Mouse (Mus musculus) B cell, adult 2 months (primary cell): ENCODE measurements around the gene Lgals2.

Experiments used
- DNase-seq, 2 experiments: peaks; one replicate each; pipeline ENCODE4 v3.0.0; 2022

Lgals2 gene

GRCm38 (mm10) chr15:78842371-78843163, 12.8 kb downstream of the Lgals2 start, which contains the start of gene Cdc42ep1:
Gene Cdc42ep1, plus strand, starts transcription at chr15:78842624.
- no peak for DNase-seq

DNA sequence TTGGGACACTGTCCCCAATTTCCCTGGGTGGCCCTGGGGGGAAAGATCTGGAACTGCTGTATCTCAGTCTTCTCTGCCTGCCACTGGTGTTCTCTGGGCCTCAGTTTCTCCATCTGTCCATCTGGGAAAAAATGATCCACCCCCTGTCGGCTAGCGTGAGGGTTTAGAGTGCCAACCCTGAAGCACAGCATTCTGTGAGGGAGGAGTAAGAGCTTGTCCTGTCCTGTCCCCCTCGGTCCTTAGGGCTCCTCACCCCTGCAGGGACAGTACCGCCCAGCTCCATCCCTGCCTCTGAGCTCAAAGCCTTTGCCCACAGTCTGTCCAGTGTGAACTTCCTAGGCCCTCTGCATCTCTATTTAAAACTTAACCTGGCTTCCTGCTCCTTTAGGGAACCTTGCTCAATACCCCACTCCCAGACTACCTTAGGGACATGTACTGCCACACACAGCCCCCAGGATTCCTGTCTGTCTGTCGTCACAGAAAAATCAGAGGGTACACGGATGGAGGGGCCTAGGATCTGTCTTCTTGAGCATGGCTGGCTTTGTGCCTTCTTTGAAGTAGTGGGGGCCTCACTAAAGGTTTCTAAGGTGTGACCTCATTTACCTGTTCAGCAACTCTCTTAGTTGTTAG, 14.1 kb downstream of the Lgals2 start:
- no peak for DNase-seq

DNA sequence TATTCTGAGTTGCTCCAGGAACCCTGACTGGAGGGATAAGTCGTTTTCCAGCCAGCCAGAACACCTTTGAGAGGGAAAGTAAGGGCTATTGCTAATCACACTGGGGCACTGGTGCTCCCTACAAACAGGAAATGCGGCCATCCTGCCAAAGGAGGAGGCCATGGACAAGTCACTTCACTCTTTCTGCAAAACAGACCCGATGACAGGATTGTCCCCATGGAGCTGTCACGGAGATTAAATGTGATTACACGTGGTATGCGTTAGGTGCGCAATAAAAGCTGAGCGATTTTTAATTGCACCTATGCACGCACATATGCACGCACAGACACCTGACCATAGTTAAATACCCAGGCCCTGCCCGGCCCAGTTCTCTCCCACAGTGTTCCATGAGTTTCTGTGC, 14.6 kb downstream of the Lgals2 start:
- DNase-seq, result no peak

DNA sequence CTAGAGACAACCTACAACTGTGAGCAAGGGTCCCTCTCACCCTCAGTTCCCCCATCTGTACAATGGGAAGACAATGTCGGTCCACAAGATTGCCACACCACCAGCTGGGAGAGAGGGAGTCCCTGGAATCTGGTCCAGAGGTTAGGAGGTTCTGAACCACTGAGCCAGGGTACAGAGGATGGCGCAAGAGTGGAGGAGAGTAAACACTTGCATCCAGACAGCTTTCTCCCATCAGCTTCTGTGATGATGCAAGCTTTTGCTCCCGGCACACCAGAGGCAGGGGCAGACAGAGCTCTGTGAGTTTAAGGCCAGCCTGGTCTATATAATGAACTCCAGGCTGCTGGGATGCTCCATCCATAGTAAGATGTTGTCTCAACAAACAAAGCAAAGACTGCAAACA, 15.1 kb downstream of the Lgals2 start:
- DNase-seq, result no peak

GRCm38 (mm10) chr15:78839744-78840143, 15.6 kb downstream of the Lgals2 start:
- no peak for DNase-seq

DNA sequence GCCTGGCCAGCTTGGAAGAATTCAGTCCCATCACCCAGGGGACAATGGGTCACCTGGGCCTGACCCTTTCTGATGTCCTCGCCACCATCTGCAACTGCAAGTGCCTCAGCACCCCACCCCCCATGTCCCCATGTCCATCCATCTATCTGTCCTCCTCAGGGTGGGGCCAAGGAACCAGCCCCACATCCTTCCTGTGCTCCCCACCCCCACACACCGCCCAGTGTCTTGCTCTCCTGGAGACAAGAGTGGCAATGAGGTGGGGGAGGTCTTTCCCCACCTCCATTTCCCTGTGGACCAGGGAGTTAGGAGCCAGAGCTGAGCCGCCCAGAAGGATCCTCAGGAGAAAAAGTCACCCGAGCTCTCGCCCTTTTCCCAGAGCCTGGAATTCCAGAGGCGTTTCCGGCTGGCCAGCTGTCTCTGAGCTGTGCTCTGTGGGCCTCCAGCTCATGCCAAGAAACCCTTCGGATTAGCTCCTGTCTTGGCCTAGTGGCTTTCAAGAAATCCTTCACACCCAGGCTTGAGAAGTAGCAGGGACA, 19.2 kb downstream of the Lgals2 start:
- no peak for DNase-seq

GRCm38 (mm10) chr15:78835200-78836085, 19.9 kb downstream of the Lgals2 start:
- DNase-seq, result no peak

DNA sequence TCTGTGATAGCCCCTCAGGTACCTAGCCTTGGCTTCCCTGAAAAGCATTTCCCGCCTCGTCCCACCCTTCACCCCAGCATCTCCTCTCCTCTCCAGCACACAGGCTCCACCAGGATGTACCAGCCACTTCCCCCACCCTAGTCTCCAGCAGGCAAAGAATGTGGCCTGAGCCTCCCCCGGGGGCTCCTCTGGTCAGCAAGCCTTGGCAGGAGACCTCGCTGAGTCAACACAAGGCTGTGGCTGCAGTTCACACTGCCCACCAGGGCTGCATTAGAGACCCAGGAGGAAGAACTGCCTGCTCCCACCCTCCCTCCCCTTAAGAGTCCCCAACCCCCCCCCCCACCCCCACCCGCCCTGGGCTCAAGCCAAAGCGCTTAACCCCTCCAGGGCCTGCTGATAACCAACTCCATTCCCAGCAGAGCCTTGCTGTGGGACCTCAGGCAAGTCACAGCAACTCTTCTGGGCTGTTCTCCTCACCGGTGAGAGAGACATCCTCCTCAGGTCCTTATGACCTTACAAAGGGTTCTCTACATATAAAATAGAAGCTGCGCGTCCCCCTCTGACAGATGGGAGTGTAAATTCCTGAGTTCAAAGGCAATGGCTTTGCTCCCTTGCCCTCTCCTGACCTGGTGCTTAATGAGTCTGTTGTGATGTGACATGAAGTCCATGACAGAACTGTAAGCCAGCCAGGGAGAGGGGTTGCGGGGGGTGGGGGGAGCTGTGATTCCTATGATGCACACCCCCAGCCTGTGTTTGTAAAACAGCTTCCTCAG, 20.9 kb downstream of the Lgals2 start:
- DNase-seq, result no peak

- DNase-seq, result no peak
Observed at GRCm38 (mm10) chr15:78833582-78833981, 21.7 kb downstream of the Lgals2 start.

DNA sequence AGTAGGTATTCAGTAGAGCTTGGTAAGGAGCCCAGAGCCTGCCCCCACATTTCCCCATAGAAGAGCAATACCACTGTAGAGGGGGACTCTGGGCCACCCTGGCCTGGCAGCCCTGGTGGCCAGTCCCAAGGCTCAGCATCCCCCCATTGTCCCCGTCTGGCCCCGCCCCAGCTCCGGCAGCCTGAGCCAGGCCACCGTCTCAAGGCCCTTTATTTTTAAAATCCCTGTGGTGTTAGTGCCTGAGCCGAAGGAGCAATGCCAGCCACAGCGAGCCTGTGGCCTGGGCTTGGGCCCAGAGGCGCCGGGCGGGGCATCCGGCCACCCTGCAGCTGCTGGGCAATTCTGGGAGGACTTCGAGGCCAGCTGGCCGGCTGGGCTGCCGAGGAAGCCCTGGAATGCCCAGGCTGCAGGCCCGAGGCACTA, 22.6 kb downstream of the Lgals2 start:
- DNase-seq, result no peak

GRCm38 (mm10) chr15:78831720-78832657, 23.3 kb downstream of the Lgals2 start:
- no peak for DNase-seq

DNA sequence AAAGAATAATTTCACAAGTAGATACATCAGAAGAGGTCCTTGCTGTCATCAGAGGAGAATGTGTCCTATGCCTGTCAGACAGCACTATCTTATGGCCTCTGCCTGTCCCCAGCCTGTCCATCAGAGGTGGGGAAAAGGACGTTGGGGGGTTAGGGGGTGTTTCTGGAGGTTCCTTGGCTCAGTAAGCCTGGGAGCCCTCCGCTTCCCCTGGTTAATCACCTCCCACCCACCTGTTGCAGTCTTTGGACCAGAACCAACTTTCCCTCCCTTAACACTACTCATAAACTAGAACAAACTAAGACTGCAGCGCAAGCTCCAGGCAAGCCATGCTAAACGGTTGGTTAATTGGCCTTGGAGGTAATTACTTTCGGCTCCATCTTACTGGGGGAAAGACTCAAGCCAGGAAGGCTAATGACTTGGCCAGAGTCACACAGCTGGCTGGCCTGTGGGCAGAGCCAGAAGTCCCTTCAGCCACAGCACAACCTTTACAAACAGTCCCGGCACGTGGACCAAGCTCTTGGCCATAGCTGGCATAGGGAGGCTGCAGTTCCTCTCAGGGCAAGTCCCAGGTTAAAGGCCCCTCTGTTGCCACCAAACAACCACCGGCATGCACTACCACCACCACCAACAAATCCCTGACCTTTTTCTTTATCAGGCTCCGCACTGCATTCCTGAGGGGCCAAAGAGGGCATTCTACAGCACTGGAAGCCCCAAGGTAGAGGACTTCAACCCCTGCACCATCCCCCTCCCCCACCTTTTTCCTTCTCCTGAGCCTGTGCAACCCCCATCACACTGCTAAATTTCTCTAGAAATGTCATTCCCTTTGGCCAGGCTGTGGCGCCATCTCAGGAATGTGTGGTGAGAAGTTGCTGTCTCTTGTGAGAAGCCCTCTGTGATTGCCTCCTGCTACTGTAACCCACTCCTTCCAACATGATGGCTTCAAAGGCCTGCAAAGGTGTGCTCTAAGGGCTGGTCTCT, 24.3 kb downstream of the Lgals2 start:
- no peak for DNase-seq

DNA sequence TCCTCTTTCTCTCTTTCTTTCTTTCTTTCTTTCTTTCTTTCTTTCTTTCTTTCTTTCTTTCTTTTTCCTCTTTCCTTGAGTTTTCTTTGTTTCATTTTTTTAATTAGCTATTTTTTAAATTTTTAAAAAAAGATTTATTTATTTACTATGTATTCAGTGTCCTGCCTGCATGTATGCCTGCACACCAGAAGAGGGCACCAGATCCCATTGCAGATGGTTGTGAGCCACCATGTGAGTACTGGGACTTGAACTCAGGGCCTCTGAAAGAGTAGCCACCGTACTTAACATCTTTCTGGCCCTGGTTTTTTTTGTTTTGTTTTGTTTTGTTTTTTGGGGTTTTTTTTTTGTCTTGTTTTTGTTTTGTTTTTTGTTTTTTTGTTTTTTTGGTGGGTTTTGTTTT, 25.7 kb downstream of the Lgals2 start:
- no peak for DNase-seq

DNA sequence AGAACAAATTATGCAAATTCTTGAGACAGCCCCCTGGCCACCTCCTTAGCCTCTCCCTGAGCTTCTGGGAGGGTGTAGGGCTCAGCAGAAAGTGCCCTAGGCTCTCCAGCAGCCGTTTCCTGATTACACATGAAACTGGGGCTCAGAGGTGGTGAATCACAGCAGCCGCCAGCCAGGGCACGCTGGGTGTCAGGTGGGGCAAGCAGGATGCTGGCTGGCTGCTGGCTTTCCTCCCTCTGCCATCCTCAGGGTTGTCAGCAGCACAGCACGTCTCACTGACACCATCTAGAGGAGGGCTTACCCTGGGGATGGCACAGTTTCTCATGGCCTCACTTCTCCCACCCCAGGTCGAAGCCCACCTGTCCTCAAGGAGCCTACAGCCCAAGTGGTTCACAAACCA, 27.0 kb downstream of the Lgals2 start:
- DNase-seq, result no peak

DNA sequence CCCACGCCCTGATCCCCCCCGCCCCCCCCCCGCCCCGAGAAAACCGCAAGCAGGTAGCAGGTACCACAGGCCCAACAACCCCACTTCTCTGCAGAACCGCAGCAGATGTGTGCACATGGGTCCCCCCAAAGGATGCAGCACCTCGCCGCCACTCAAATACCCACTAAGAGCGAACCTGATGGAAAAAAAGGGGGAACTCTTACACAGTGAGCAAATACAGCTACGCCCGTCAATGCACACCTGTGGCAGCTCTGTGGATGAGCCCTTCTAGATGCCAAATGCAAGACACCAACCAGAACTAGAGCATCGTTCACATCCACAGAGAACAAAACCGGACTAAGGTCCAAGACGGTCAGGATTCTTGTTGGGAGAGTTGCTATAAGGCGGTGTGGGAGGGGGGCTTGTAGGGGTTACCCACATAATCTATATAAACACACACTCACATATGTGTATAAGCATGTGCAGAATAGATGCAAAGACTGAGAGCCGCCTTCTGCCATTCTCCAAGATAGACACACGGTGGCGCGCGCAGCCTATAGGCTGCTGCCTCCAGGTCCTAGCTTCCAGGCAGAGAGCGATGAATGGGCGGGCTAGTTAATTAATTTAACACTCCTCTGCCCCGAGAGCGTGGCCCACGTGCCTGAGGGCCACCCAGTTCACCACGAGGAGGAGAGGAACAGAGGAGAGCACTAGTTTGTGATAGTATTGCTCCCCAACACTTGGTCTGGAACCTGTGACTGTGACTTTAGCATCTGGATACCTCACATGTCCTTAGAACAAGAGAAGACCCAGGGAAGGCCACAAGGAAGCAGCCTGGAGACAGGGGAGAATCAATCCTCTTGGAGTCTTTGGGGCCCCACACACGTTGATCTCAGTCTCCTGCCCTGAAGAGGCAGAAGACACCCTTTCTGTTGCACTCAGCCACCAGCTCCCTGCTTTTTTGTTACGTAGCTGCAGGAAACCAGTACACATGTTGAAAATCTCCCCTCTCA, 28.8 kb downstream of the Lgals2 start:
- peak; percentile 61 to 69 for DNase-seq

GRCm38 (mm10) chr15:78816074-78816391, 39.3 kb downstream of the Lgals2 start:
- no peak for DNase-seq

GRCm38 (mm10) chr15:78815314-78816073, 39.8 kb downstream of the Lgals2 start:
- no peak for DNase-seq

DNA sequence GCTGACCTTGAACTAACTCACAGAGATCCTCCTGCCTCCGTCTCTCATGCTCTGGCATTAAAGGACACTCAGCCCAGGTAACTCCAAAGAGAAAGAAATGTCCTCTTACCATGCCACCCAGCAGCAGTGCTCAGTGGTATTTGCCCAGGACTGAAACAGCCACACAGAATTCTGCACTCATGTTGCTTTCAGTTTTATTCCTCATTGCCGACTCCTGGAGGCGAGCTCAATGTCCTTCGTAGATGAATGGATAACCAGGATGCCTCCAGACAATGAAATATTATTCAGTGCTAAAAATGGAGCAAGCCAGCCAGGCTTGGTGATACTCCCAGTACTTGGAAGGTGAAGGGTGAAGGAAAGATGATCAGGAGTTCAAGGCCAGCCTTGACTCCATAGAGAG, 41.7 kb downstream of the Lgals2 start:
- DNase-seq, result no peak
